Mouse (Mus musculus) limb, embryonic 14.5 days (tissue): Measurements from ENCODE around the gene Adra2a. TPM values are rescaled to one million over a fixed set of nuclear protein-coding genes. Genes with fewer than 3 reads are reported as not detected.

Source experiments
- ATAC-seq: fragments of 200-750 bp; cut with Nextera tagmentation; 2 replicates; pipeline ENCODE4 v1.8.0; 2017; ENCODE audit warnings: low read depth, moderate number of reproducible peaks, moderate TSS enrichment; ENCODE audit not compliant: low FRiP score
- DNase-seq: peaks from one replicate; pipeline ENCODE4 v3.0.0-alpha.2; 2015; ENCODE audit warnings: low spot score
- H3K27ac ChIP-seq: fragments of 300-500 bp; sonication (generic); replicated peaks from 2 replicates; pipeline ENCODE4 v1.5.1; 2014; ENCODE audit warnings: low read depth, mild to moderate bottlenecking, low read length, moderate library complexity, mixed read lengths
- H3K27me3 ChIP-seq: fragments of 300-500 bp; sonication (generic); 2 replicates; pipeline ENCODE4 v1.6.1; 2014; ENCODE audit warnings: low read length, mixed read lengths; ENCODE audit not compliant: control insufficient read depth, insufficient read depth
- H3K36me3 ChIP-seq: fragments of 300-500 bp; sonication (generic); 2 replicates; pipeline ENCODE4 v1.6.1; 2014; ENCODE audit warnings: mild to moderate bottlenecking, low read length, moderate library complexity, mixed read lengths; ENCODE audit not compliant: control insufficient read depth, insufficient read depth
- H3K4me1 ChIP-seq: fragments of 300-500 bp; sonication (generic); 2 replicates; pipeline ENCODE4 v1.6.1; 2014; ENCODE audit warnings: antibody characterized with exemption, low read length, mixed read lengths; ENCODE audit not compliant: control insufficient read depth, insufficient read depth
- H3K4me2 ChIP-seq: fragments of 300-500 bp; sonication (generic); replicated peaks from 2 replicates; pipeline ENCODE4 v1.6.1; 2014; ENCODE audit warnings: low read depth, mild to moderate bottlenecking, low read length, moderate library complexity; ENCODE audit not compliant: severe bottlenecking
- H3K4me3 ChIP-seq: fragments of 300-500 bp; sonication (generic); replicated peaks from 2 replicates; pipeline ENCODE4 v1.5.1; 2014; ENCODE audit warnings: low read length
- H3K9ac ChIP-seq: fragments of 300-500 bp; sonication (generic); 2 replicates; pipeline ENCODE4 v1.6.1; 2014; ENCODE audit warnings: mild to moderate bottlenecking, low read depth, low read length, moderate library complexity; ENCODE audit not compliant: severe bottlenecking
- H3K9me3 ChIP-seq: fragments of 300-500 bp; sonication (generic); 2 replicates; pipeline ENCODE4 v1.6.1; 2016; ENCODE audit warnings: low read length; ENCODE audit not compliant: control insufficient read depth
- POLR2A ChIP-seq: fragments of 200-500 bp; IDR thresholded peaks from 2 replicates; pipeline ENCODE4 v1.8.0; 2012; ENCODE audit warnings: inconsistent platforms, mild to moderate bottlenecking, moderate library complexity, borderline replicate concordance; ENCODE audit not compliant: insufficient read depth, insufficient read length; ENCODE audit errors: extremely low read depth
- WGBS: fragments of 180-500 bp; shearing (Covaris S2); extraction: QIAGEN DNeasy Blood & Tissue Kit; methylation state at CpG from one replicate; pipeline ENCODE4 v1.1.7; 2014; 5-methylcytosine and 5-hydroxymethylcytosine counted together
- polyA plus RNA-seq, 2 experiments: library from polyadenylated mRNA; depleted of rRNA in 1 of 2; stranded (reverse) in 1 of 2; unstranded in 1 of 2; fragments of >200 nt; fragmentation: Nextera tagmentation in 1 of 2; extraction: Ambion mirVana in 1 of 2; gene quantifications; 2 replicates each; pipeline versions ENCODE4 v1.2.1 to v1.2.3; 2012 to 2014

Adra2a gene
- polyA plus RNA-seq (2012; rRNA removed) (3.7 and 6.6 TPM in 2 replicates), polyA plus RNA-seq (2014; fragmentation: Nextera tagmentation; extraction: Ambion mirVana) (1.2 and 1.4 TPM in 2 replicates)

GRCm38 (mm10) chr19:54043851-54044250 lies at the start of gene Adra2a:
TSS of gene Adra2a (plus strand) at chr19:54044151.
- no peak for ATAC-seq
- peaks cover 37% of the 10 kb centered on the region for H3K27me3 ChIP-seq

GRCm38 (mm10) chr19:53994276-53994675 lies 49.7 kb upstream of the Adra2a start:
- no peak overlapping the region for H3K4me2 ChIP-seq
- H3K27me3 ChIP-seq: no peaks in the 10 kb centered on the region
- H3K36me3 ChIP-seq: peaks cover 8% of the 10 kb centered on the region; the same call in 1 of the 2 replicates
- no peak overlapping the region for H3K27ac ChIP-seq
- 79% methylated on average over 1 of the region's 1 CpGs for WGBS
- ATAC-seq (no peak), DNase-seq (no peak)
- TF ChIP-seq POLR2A: no peak
- no peak overlapping the region for H3K4me3 ChIP-seq
- H3K9me3 ChIP-seq: no peaks in the 10 kb centered on the region
- H3K9ac ChIP-seq: no peak overlapping the region
- H3K4me1 ChIP-seq: peaks cover 8% of the 10 kb centered on the region; the same call in 1 of the 2 replicates

More at GRCm38 (mm10) chr19:54043851-54044250, at the start of gene Adra2a:
- H3K4me2 ChIP-seq: peak within 1 kb of the TSS; percentile 99
- 69% methylated on average over 5 of the region's 5 CpGs for WGBS
- H3K9me3 ChIP-seq: no peaks in the 10 kb centered on the region
- H3K4me3 ChIP-seq: peak within 1 kb of the TSS; percentile 52
- H3K9ac ChIP-seq: peak within 1 kb of the TSS; percentile 50
- H3K4me1 ChIP-seq: peaks cover 24% of the 10 kb centered on the region
- no peak within 1 kb of the TSS for H3K27ac ChIP-seq
- DNase-seq: no peak
- TF ChIP-seq POLR2A: no peak
- H3K36me3 ChIP-seq: no peaks in the 10 kb centered on the region

DNA sequence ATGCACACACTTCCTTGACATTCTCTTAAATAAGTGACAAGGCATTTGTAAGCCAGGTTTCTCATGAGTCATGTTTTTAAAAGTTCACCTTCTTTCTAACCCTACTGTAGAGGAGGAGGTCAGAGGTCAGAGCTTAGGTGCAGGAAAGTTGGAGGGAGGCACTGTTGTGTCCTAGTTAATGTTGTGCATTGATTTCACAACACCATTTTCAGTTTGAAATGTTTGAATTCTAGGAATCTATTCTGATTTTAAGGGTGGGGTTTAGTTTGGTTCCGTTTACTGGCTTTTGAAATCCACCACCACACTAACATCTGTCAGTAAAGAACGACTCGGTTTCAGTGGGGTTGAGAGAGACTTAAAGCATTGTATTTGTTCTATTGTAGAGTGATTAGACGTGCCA lies 33.0 kb upstream of the Adra2a start:
- H3K27me3 ChIP-seq: no peaks in the 10 kb centered on the region
- no peak overlapping the region for H3K4me3 ChIP-seq
- H3K9me3 ChIP-seq: no peaks in the 10 kb centered on the region
- WGBS: 87% methylated on average over 4 of the region's 4 CpGs
- H3K36me3 ChIP-seq: no peaks in the 10 kb centered on the region
- H3K4me2 ChIP-seq: no peak overlapping the region
- no peak overlapping the region for H3K9ac ChIP-seq
- H3K27ac ChIP-seq: no peak overlapping the region
- ATAC-seq: no peak
- no peak for TF ChIP-seq POLR2A
- DNase-seq: no peak
- no peaks in the 10 kb centered on the region for H3K4me1 ChIP-seq

DNA sequence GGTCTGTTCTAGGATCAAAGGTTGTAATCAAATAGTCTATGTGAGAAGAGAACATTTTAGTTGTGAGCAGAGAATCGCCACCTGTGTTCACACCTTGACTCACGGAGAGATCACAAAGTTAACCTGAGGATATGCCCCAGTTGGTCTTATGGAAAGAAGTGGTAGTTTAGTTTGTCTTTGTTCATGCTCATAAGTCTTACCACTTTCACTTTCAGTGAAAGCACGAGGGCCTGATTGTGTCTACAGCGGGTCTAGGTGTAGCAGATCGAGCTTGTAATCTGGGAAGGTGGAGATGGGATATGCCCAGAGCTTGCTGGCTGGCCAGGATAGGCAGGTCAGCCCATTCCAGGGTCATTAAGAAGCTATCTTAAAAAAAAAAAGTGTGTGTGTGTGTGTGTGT lies 29.0 kb upstream of the Adra2a start:
- Histone ChIP-seq H3K36me3 (no peaks in the 10 kb centered on the region), H3K9me3 (no peaks in the 10 kb centered on the region), H3K4me2 (no peak overlapping the region), H3K27ac (no peak overlapping the region), H3K4me3 (no peak overlapping the region), H3K4me1 (no peaks in the 10 kb centered on the region), H3K9ac (no peak overlapping the region), H3K27me3 (no peaks in the 10 kb centered on the region)
- no peak for ATAC-seq
- no peak for TF ChIP-seq POLR2A
- no peak for DNase-seq
- WGBS: 91% methylated on average over 5 of the region's 5 CpGs

- WGBS: 94% methylated on average over 5 of the region's 5 CpGs
Measured at GRCm38 (mm10) chr19:54015503-54015902, 28.4 kb upstream of the Adra2a start.

DNA sequence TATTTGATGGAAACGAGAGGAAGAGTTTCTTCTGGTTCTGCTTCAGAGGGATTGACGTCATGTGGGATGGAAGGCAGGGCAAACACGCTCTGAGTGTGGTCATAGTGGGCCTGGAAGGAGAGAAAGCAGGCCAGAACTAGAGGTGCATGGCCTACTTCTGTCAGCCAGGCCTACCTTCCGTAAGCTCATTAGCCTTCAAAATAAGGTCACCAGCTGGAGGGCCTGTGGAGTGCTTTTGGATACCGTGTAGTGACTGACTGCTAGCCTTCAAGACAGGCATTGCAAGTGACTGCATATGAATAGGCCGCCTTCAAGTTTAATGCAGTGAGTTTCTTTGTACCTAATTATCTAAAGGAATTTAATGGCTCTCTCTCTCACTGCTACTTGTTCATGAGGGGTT lies 8.9 kb upstream of the Adra2a start:
- Histone ChIP-seq H3K9ac (no peak overlapping the region), H3K36me3 (peaks cover 29% of the 10 kb centered on the region), H3K4me2 (no peak overlapping the region), H3K4me1 (no peaks in the 10 kb centered on the region), H3K4me3 (no peak overlapping the region), H3K27ac (no peak overlapping the region), H3K27me3 (no peaks in the 10 kb centered on the region), H3K9me3 (no peaks in the 10 kb centered on the region)
- TF ChIP-seq POLR2A: no peak
- WGBS: 85% methylated on average over 6 of the region's 6 CpGs
- DNase-seq: no peak
- no peak for ATAC-seq

More at GRCm38 (mm10) chr19:54015503-54015902, 28.4 kb upstream of the Adra2a start:
- Histone ChIP-seq H3K9me3 (no peaks in the 10 kb centered on the region), H3K4me1 (no peaks in the 10 kb centered on the region), H3K9ac (no peak overlapping the region), H3K36me3 (no peaks in the 10 kb centered on the region), H3K27ac (no peak overlapping the region), H3K4me3 (no peak overlapping the region), H3K4me2 (no peak overlapping the region), H3K27me3 (no peaks in the 10 kb centered on the region)
- no peak for TF ChIP-seq POLR2A
- ATAC-seq: no peak
- no peak for DNase-seq
